17 mouse cellular contexts compared by ENCODE assay signal in genomic region chr7:46104256-46104915, GRCm38 (mm10). TPM values are rescaled to one million over a fixed set of nuclear protein-coding genes. Genes with fewer than 3 reads are reported as not detected.
A peak's percentile ranks its signal among the peaks of the same experiment; 100 is the strongest.
DNase-seq lines count a peak whose midpoint lies in the region; ATAC-seq and TF ChIP-seq lines count a peak whose summit lies in the region.
"Had no signal": no experiment of that assay in that cellular context is flagged by ENCODE, and none has a peak within 500 bp of the region (broad histone marks: within the 10 kb centered on the region; RNA-seq: fewer than 3 reads in every experiment).

No protein-coding gene starts in this region.

- H3K9ac ChIP-seq in forebrain, embryonic 16.5 days (replicated peaks; ENCODE audit: low read depth, low read length) = peak overlapping the region; percentile 7; the same call in 1 of the 2 replicates
- H3K9ac ChIP-seq in liver, postnatal 0 days (replicated peaks) = no peak overlapping the region
- H3K9ac ChIP-seq: embryonic facial prominence, embryonic 15.5 days; limb, embryonic 15.5 days; neural tube, embryonic 12.5 days had no signal

- no peaks in the 10 kb centered on the region for H3K27me3 ChIP-seq in forebrain, embryonic 16.5 days (replicated peaks; ENCODE audit: control insufficient read depth, insufficient read depth, low read length)
- H3K27me3 ChIP-seq in liver, postnatal 0 days (ENCODE audit: insufficient read depth, low read length) = peaks cover 11% of the 10 kb centered on the region

- TF ChIP-seq EP300 in liver, postnatal 0 days (IDR thresholded peaks at IDR 0.05; ENCODE audit: low read depth) = no peak

- no peaks in the 10 kb centered on the region for H3K9me3 ChIP-seq in forebrain, embryonic 16.5 days (ENCODE audit: control insufficient read depth, low read length)
- H3K9me3 ChIP-seq in liver, postnatal 0 days (ENCODE audit: low read length) = no peaks in the 10 kb centered on the region
- H3K9me3 ChIP-seq: embryonic facial prominence, embryonic 15.5 days; limb, embryonic 15.5 days; neural tube, embryonic 12.5 days had no signal

- no peak overlapping the region for H3K4me3 ChIP-seq in layer of hippocampus, adult 2 months
- no peak overlapping the region for H3K4me3 ChIP-seq in forebrain, embryonic 16.5 days (replicated peaks; ENCODE audit: low read length)
- no peak overlapping the region for H3K4me3 ChIP-seq in liver, postnatal 0 days (ENCODE audit: low read depth, low read length)
- H3K4me3 ChIP-seq: embryonic facial prominence, embryonic 15.5 days; limb, embryonic 15.5 days; megakaryocyte, embryonic 14.5 days; neural tube, embryonic 12.5 days had no signal

- TF ChIP-seq CTCF in layer of hippocampus, adult 2 months (conservative IDR thresholded peaks at IDR 0.05) = no peak
- TF ChIP-seq CTCF in liver, postnatal 0 days (IDR thresholded peaks at IDR 0.05; ENCODE audit: low read depth) = no peak

- H3K4me2 ChIP-seq in forebrain, embryonic 16.5 days (ENCODE audit: low read length) = peak overlapping the region; percentile 8
- H3K4me2 ChIP-seq in liver, postnatal 0 days (ENCODE audit: low read depth, low read length) = no peak overlapping the region
- H3K4me2 ChIP-seq: embryonic facial prominence, embryonic 15.5 days; limb, embryonic 15.5 days; neural tube, embryonic 12.5 days had no signal

- 37% methylated on average over 27 of the region's 27 CpGs for WGBS in forebrain, embryonic 16.5 days
- WGBS in liver, postnatal 0 days (ENCODE audit: insufficient replicate concordance) = 78% methylated on average over 27 of the region's 27 CpGs

- peak overlapping the region; percentile 86 for H3K27ac ChIP-seq in layer of hippocampus, adult 2 months
- H3K27ac ChIP-seq in forebrain, embryonic 16.5 days (ENCODE audit: low read length) = peak overlapping the region; percentile 79
- no peak overlapping the region for H3K27ac ChIP-seq in liver, postnatal 0 days (ENCODE audit: low read depth)
- H3K27ac ChIP-seq: embryonic facial prominence, embryonic 15.5 days; limb, embryonic 15.5 days; neural tube, embryonic 12.5 days had no signal

- ATAC-seq in cerebellum, adult (ENCODE audit: insufficient number of reproducible peaks, low FRiP score, low TSS enrichment) = no peak
- ATAC-seq in forebrain, embryonic 16.5 days = 0 out of 2 replicates have a peak, but pooled peaks have one; percentile 14
- no peak for ATAC-seq in liver, postnatal 0 days

- H3K4me1 ChIP-seq in forebrain, embryonic 16.5 days (replicated peaks; ENCODE audit: control insufficient read depth, insufficient read depth, low read length) = peaks cover 41% of the 10 kb centered on the region
- 0 out of 2 replicates have a peak, but pooled peaks cover 4% of the 10 kb centered on the region for H3K4me1 ChIP-seq in liver, postnatal 0 days (ENCODE audit: insufficient read depth)
- H3K4me1 ChIP-seq: neural tube, embryonic 12.5 days had no signal

- no peaks in the 10 kb centered on the region for H3K36me3 ChIP-seq in forebrain, embryonic 16.5 days (ENCODE audit: control insufficient read depth, insufficient read depth)
- no peaks in the 10 kb centered on the region for H3K36me3 ChIP-seq in liver, postnatal 0 days (replicated peaks; ENCODE audit: insufficient read depth, low read length)
- H3K36me3 ChIP-seq: embryonic facial prominence, embryonic 15.5 days; limb, embryonic 15.5 days; neural tube, embryonic 12.5 days had no signal

- peak; percentile 70 for DNase-seq in cerebellum, adult 11 months
- no peak for DNase-seq in layer of hippocampus, adult 2 months (ENCODE audit: low spot score in 2 of 2)
- DNase-seq in layer of hippocampus, postnatal 14 days (ENCODE audit: low spot score in 2 of 2) = no peak
- peak; percentile 72 for DNase-seq in cerebellum, adult 11-12 months
- DNase-seq in kidney, postnatal 4 days = no peak
- no peak for DNase-seq in liver, postnatal 0 days
- DNase-seq: adrenal gland, postnatal 25 days; layer of hippocampus, postnatal 36 days; right cerebral cortex, postnatal 14 days had no signal

RNA-seq across cellular contexts. Expression of gene Kcnj11, which starts 3.8 kb away (rescaled TPM):
- 10 to 100 TPM; 34.2 to 37.4 TPM for total RNA-seq in layer of hippocampus, adult 2 months (2021)
- total RNA-seq in layer of hippocampus, postnatal 14 days (2021) = 10 to 100 TPM; 19.4 to 21.3 TPM
- 5.7 and 6.0 TPM in 2 replicates for polyA plus RNA-seq in forebrain, embryonic 16.5 days (2015; fragmentation: Nextera tagmentation; extraction: Ambion mirVana)
- polyA plus RNA-seq in liver, postnatal 0 days (2015; fragmentation: Nextera tagmentation; extraction: Ambion mirVana) = not detected in 2 replicates
- total RNA-seq: common myeloid progenitor, adult 5-6 weeks; granulocyte monocyte progenitor cell, adult 5-6 weeks had no signal

Comparison
In these comparisons a context has a peak if more than half of its experiments do, and no peak if none do; other contexts are left out.
1. DNase-seq: peak in cerebellum, adult 11 months (single experiment) and cerebellum, adult 11-12 months (single experiment); none in layer of hippocampus, adult 2 months (0 of 2), layer of hippocampus, postnatal 14 days (0 of 2), kidney, postnatal 4 days (0 of 2) and liver, postnatal 0 days (single experiment).